Mouse (Mus musculus): Measurements from ENCODE around the gene Zg16. TPM values are rescaled to one million over a fixed set of nuclear protein-coding genes. Genes with fewer than 3 reads are reported as not detected.

The Zg16 gene
- polyA plus RNA-seq, 1 experiment from 2014 or later: 0.30 TPM

DNA sequence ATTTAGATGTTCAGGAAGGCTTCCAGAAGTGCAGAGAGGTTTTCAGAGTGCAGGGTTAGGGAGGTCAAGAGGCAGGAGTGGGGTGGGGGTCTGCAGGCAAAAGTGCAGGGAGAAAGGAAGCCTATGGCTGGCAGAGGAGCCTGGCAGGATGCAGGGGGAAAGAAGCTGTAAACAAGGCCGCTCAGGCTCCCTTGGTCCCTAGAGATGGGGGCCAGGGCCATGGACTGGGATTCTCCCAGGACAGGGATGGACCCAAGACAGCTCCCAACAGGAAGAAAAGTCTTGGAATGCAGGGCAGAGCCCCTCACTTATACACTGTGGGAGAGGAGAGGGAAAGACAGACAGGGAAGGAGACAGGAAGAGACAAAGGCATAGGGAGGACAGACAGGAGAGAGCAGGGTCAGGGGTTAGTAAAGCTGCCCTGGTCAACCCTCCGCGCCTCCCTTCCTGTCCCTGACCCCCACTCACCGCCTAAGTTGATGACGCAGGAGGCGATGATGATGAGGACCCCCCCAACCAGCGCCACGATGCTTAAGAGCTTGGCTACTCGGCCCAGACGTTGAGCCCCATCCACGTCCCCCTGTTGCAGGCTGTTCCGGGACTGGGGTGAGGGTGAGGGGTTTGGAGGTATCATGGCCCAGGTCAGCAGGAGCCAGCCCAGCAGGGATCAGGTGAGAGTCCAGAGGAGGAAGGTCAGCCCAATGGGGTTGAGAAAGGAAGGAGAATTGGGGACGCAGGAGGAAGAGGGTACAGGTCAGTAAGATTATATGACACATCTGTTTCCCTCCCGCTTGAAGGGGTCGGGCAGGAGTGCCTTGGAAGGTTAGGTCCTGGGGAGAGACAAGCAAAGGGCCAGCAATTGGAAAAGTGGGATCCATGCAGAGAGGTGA, 68.5 kb downstream of the Zg16 start:
- Histone ChIP-seq H3K4me2 (replicated peaks; ENCODE audit: low read depth, low read length) (no peak overlapping the region), H3K27ac (ENCODE audit: low read length) (peak overlapping the region; percentile 3; the same call in 1 of the 2 replicates), H3K36me3 (ENCODE audit: insufficient read depth, low read length) (no peaks in the 10 kb centered on the region; the same call in 1 of the 2 replicates), H3K4me1 (ENCODE audit: insufficient read depth, low read depth, low read length) (peaks cover 13% of the 10 kb centered on the region; the same call in 1 of the 2 replicates), H3K4me3 (ENCODE audit: low read depth, low read length) (no peak overlapping the region), H3K9me3 (ENCODE audit: low read length) (no peaks in the 10 kb centered on the region), H3K27me3 (replicated peaks; ENCODE audit: insufficient read depth, low read length) (no peaks in the 10 kb centered on the region), H3K9ac (replicated peaks; ENCODE audit: low read depth) (no peak overlapping the region)
- WGBS: 72% methylated on average over 15 of the region's 15 CpGs
- DNase-seq (ENCODE audit: low spot score): no peak
- no peak for ATAC-seq
- TF ChIP-seq CTCF (IDR thresholded peaks at IDR 0.05): no peak
- TF ChIP-seq EP300 (IDR thresholded peaks at IDR 0.05): no peak

DNA sequence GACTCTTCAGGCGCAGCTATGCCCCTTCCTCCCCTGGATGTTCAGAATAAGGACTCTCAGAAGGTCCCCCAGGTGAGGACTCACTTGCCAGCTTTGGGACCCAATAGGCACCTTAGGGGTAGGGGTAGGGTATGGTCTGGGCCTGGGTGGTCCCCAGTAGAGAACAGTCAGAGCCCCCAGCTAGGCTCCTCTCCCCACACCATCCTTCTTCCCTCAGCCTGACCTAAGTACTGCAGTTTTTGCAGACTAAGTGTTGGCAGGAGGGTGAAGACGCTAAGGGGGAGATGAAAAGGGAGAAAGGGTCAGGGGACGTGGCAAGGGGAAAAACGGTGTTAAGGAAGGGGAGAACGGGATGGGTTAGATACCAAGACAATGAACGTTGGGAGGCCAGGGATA, 69.2 kb downstream of the Zg16 start:
- TF ChIP-seq EP300 (IDR thresholded peaks at IDR 0.05): no peak
- TF ChIP-seq CTCF (IDR thresholded peaks at IDR 0.05): no peak
- Histone ChIP-seq H3K27ac (ENCODE audit: low read length) (peak overlapping the region; percentile 3; the same call in 1 of the 2 replicates), H3K4me3 (ENCODE audit: low read depth, low read length) (no peak overlapping the region), H3K4me1 (ENCODE audit: insufficient read depth, low read depth, low read length) (peaks cover 9% of the 10 kb centered on the region; the same call in 1 of the 2 replicates), H3K9ac (replicated peaks; ENCODE audit: low read depth) (no peak overlapping the region), H3K36me3 (ENCODE audit: insufficient read depth, low read length) (no peaks in the 10 kb centered on the region; the same call in 1 of the 2 replicates), H3K27me3 (replicated peaks; ENCODE audit: insufficient read depth, low read length) (no peaks in the 10 kb centered on the region), H3K9me3 (ENCODE audit: low read length) (no peaks in the 10 kb centered on the region), H3K4me2 (replicated peaks; ENCODE audit: low read depth, low read length) (no peak overlapping the region)
- WGBS: 31% methylated on average over 6 of the region's 6 CpGs
- ATAC-seq (no peak), DNase-seq (ENCODE audit: low spot score) (no peak)

DNA sequence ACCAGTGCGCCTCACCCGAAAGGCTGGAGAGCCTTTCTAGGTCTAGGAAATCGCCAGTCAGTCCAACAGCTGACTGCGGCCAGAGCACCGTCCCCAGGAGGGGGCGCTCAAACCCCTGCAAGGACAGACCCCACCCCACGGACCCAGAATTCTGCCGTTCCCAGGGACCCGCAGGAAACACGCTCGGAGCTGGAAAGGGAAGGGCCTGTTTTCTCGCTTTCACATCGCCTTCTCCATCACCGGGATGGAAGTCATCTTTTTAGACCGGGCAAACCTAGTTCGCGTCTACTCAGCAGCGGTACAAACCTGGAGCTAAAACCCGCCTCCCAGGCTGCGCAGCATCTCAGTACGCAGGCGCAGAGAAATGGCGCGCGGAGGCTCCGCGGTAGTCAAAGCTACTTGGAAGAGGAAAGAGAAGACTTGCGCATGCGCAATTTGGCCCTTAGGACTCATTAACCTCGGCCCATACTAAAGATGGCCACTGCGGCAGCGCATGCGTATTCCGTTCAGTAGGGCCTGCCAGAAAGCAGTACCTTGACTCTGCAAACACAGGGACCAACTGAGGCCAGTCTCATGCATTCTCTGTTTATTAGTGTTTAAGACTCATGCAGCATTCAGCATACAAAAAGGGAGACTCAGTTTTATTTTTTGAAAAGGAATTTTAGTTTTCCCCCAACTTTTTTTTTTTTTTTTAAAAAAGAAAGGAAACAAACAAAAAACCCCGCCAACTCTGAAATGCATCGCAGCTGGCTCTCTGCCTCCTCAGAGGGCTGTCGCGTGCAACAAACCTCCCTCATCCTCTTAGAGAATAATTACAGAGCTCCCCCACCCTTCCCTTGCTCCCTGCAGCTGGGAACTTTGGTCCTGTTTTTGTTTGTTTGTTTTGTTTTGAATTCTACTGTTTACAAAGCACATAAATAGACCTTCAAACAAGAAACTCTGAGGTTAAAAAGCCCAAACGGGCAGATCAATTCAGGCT, 69.9 kb downstream of the Zg16 start, which contains the start of gene Pagr1a:
TSS of gene Pagr1a (minus strand) at position 382 of the 979 bp plus-strand sequence.
- Histone ChIP-seq H3K27me3 (replicated peaks; ENCODE audit: insufficient read depth, low read length) (no peaks in the 10 kb centered on the region), H3K4me3 (ENCODE audit: low read depth, low read length) (peak within 1 kb of the TSS; percentile 62), H3K4me1 (ENCODE audit: insufficient read depth, low read depth, low read length) (peaks cover 9% of the 10 kb centered on the region; the same call in 1 of the 2 replicates), H3K9ac (replicated peaks; ENCODE audit: low read depth) (peak within 1 kb of the TSS; percentile 62), H3K36me3 (ENCODE audit: insufficient read depth, low read length) (no peaks in the 10 kb centered on the region), H3K4me2 (replicated peaks; ENCODE audit: low read depth, low read length) (peak within 1 kb of the TSS; percentile 88), H3K9me3 (ENCODE audit: low read length) (no peaks in the 10 kb centered on the region), H3K27ac (ENCODE audit: low read length) (peak within 1 kb of the TSS; percentile 92)
- 1% methylated on average over 39 of the region's 39 CpGs for WGBS
- peak; percentile 100 for DNase-seq (ENCODE audit: low spot score)
- ATAC-seq: peak; percentile 85
- TF ChIP-seq EP300 (IDR thresholded peaks at IDR 0.05) (no peak), CTCF (IDR thresholded peaks at IDR 0.05) (peak; percentile 82)

DNA sequence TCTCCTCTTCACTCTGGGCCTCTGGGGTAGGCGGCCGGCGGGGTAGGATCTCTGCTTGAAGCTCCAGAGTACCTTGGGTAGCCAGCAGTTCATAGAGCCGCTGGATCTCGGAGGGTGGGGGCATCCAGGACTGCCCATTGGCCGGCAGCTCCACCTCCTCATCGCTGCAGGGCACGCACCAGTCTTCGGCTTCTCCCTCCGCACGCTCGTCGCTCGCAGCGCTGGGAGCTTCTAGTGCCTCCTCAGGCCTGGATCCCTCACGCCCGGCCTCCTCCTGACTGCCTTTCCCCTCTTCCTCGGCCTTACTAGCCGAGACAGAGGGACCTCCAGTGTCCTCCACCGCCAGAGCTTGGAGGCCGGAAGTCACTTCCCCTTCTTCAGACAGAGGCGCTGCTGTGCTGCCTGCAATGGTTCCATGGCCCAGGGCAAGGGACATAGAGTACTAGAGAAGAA, 70.6 kb downstream of the Zg16 start:
- TF ChIP-seq EP300 (IDR thresholded peaks at IDR 0.05): no peak
- no peak for TF ChIP-seq CTCF (IDR thresholded peaks at IDR 0.05)
- Histone ChIP-seq H3K36me3 (ENCODE audit: insufficient read depth, low read length) (no peaks in the 10 kb centered on the region), H3K27ac (ENCODE audit: low read length) (peak overlapping the region; percentile 92), H3K4me1 (ENCODE audit: insufficient read depth, low read depth, low read length) (peaks cover 7% of the 10 kb centered on the region; the same call in 1 of the 2 replicates), H3K9ac (replicated peaks; ENCODE audit: low read depth) (peak overlapping the region; percentile 62), H3K9me3 (ENCODE audit: low read length) (no peaks in the 10 kb centered on the region), H3K4me3 (ENCODE audit: low read depth, low read length) (peak overlapping the region; percentile 62), H3K27me3 (replicated peaks; ENCODE audit: insufficient read depth, low read length) (no peaks in the 10 kb centered on the region), H3K4me2 (replicated peaks; ENCODE audit: low read depth, low read length) (peak overlapping the region; percentile 88)
- ATAC-seq: peak; percentile 49
- DNase-seq (ENCODE audit: low spot score): peak; percentile 72
- under 1% methylated on average over 21 of the region's 22 CpGs for whole genome bisulfite sequencing

DNA sequence TGATC, 70.8 kb downstream of the Zg16 start, which contains the start of gene Pagr1b:
TSS of gene Pagr1b (minus strand) at position 4 of the 5 bp plus-strand sequence.
- Histone ChIP-seq H3K4me1 (ENCODE audit: insufficient read depth, low read depth, low read length) (peaks cover 5% of the 10 kb centered on the region; the same call in 1 of the 2 replicates), H3K4me3 (ENCODE audit: low read depth, low read length) (peak within 1 kb of the TSS; percentile 62), H3K9me3 (ENCODE audit: low read length) (no peaks in the 10 kb centered on the region), H3K4me2 (replicated peaks; ENCODE audit: low read depth, low read length) (peak within 1 kb of the TSS; percentile 88), H3K27me3 (replicated peaks; ENCODE audit: insufficient read depth, low read length) (no peaks in the 10 kb centered on the region), H3K9ac (replicated peaks; ENCODE audit: low read depth) (peak within 1 kb of the TSS; percentile 62), H3K27ac (ENCODE audit: low read length) (peak within 1 kb of the TSS; percentile 92), H3K36me3 (ENCODE audit: insufficient read depth, low read length) (no peaks in the 10 kb centered on the region)
- TF ChIP-seq CTCF (IDR thresholded peaks at IDR 0.05) (no peak), EP300 (IDR thresholded peaks at IDR 0.05) (no peak)
- DNase-seq (ENCODE audit: low spot score) (no peak), ATAC-seq (no peak)

DNA sequence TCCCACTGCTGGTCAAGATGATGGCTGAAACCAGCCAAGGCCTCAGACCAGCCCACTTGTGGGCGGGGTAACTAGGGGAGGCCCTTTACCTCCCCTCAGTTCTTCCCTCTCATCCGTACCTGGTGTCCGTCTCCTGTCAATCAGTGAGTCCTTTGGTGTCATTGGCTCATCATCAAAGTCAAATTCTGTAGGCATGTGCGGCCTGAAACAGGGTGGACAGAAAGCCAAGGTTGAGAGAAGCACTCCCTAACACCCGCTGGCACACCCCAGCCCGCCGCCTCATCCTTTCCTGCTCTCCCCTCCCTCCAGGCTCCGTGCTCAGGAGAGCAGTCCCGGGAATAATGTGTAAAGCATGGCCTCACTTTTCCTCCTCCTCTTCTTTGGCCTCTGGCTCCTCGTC, 71.0 kb downstream of the Zg16 start:
- peak; percentile 8; the same call in 1 of the 2 replicates for ATAC-seq
- no peak for TF ChIP-seq CTCF (IDR thresholded peaks at IDR 0.05)

More for the DNA sequence above, 71.0 kb downstream of the Zg16 start:
- Histone ChIP-seq H3K27me3 (replicated peaks; ENCODE audit: insufficient read depth, low read length) (no peaks in the 10 kb centered on the region), H3K27ac (ENCODE audit: low read length) (peak overlapping the region; percentile 92), H3K36me3 (ENCODE audit: insufficient read depth, low read length) (no peaks in the 10 kb centered on the region), H3K9me3 (ENCODE audit: low read length) (no peaks in the 10 kb centered on the region), H3K4me1 (ENCODE audit: insufficient read depth, low read depth, low read length) (peaks cover 4% of the 10 kb centered on the region; the same call in 1 of the 2 replicates), H3K9ac (replicated peaks; ENCODE audit: low read depth) (peak overlapping the region; percentile 62), H3K4me2 (replicated peaks; ENCODE audit: low read depth, low read length) (peak overlapping the region; percentile 88), H3K4me3 (ENCODE audit: low read depth, low read length) (peak overlapping the region; percentile 62)
- WGBS: 4% methylated on average over 10 of the region's 10 CpGs
- DNase-seq (ENCODE audit: low spot score): peak; percentile 65
